Mouse (Mus musculus) mouse trophoblast stem cell (cell line): ENCODE results near the gene Prps1.
"Not testable (repeated sequence)": the region's sequence is repeated elsewhere in the genome, so short reads cannot be mapped to it uniquely, and the experiment has no call there.

Source experiments
- in situ Hi-C, 2 experiments: fragments of 300-500 bp; cut with MseI, MboI; formaldehyde crosslinking; loops; 2 replicates in 1 of 2; 3 replicates in 1 of 2; pipeline ENCODE4 v1.15.1; 2025

The Prps1 gene

DNA sequence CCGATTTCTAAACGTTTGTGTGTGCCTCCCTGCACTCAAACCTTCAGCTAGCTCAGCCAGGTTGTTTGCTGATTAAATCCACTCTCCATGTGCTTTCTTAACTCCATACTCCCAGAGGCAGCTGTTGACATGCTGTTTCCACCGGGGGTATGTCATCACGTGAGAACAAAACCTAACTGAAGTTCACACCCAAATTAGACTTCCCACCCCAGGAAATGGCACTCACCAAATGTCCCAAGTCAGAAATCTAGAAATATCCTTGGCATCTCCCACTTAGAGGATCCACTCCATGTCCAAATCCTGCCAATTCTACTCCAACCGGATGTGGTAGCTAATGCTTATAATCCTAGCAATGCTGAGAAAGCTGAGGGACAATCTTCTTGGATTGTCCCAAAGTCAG is 43.9 kb downstream of the Prps1 start:
- in situ Hi-C loops, result no loop called here

DNA sequence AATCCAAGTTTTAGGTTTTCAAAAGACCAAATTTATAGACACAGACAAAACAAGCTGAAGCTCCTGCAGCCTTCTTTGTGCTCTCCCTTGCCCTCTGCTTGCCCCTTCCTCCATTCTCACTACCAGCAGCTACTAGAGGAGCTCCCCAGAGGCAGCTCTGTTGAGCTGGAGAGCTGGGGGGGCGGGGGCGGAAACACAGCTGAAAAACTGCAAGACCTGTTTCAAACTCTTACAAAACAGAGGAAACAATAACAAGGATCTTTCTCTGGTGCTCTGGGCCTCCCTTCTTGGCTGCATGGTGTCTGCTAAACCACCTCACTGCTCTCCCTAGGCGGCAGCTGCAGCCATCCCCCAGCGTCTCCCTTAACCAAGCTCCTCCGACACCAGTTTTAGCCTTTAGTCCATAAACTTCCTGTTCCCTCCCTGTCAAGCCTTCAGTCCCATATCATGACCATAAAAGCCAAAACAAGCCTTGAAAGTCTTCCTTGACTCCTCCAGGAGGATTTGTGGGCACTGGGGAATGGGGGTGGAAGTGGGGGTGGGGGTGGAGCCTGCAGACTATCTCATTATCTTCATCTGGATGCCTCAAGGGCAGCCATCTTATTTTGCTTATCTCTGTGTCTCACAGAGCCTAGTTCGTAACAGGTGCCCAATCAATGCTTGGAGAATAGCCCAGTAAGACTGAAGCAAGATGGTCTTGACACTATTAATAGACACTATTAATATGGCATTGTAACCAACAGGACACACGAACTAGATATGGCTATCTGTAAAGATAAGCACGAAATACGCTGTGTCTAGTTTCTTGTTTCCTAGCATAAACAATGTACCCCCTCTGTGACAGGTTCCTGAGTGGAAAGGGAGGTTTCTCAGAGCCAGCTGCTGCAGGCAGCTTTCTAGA is 45.2 kb downstream of the Prps1 start:
- in situ Hi-C loops, result no loop called here

DNA sequence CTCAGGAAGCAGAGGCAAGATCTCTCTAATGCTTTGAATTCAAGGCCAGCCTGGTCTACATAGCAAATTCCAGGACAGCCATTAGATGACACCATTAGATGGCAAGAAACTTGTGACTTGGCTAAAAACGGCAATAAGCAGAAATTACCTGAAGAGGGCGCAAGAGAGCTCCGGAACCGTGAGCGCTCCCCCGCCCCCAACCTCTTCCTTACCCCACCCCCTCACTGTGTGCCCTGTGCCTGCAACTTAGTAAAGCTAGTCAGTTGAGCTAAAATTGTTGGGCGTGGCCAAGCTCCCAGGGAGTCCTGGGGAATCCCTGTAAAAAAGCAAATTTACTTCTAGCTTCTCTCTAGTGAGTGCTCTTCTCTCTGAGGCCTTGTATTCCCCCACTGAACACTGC is 47.5 kb downstream of the Prps1 start:
- in situ Hi-C loops, result no loop called here

DNA sequence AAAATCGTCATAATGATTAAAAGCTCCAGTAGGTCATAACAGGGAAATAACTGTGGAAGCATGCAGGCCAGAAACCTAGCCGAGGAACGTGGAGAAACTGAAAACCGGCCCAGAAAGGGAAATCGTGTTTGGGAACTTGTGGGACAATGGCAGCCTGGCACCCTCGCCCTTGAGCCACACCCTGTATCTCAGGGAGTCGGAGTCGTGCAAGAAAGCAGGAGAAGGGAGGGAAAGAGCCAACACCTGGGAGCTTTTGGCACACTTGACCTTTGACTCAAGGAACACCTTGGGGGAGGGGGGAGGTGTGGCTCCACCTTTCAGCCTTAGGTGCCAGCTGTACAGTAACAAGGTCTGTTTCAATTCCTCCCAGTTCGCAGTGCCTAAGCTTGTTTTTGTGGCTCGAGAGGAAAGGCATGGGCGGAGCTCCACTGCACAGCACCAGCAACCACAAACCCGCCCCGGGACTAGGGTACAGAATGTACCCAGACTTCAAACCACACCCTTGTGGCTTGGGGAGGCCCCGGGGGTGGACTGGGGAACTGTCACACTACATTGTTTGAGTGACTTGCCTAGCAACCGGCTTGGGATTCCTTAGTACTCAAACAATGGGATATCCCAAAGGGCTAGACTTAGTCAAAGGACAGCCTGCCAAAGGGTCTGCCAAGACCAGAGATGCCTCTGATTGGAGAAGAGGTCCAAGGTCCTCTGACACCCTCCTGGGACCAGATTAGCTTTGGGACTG is 49.3 kb downstream of the Prps1 start:
- in situ Hi-C loops, result no loop called here

DNA sequence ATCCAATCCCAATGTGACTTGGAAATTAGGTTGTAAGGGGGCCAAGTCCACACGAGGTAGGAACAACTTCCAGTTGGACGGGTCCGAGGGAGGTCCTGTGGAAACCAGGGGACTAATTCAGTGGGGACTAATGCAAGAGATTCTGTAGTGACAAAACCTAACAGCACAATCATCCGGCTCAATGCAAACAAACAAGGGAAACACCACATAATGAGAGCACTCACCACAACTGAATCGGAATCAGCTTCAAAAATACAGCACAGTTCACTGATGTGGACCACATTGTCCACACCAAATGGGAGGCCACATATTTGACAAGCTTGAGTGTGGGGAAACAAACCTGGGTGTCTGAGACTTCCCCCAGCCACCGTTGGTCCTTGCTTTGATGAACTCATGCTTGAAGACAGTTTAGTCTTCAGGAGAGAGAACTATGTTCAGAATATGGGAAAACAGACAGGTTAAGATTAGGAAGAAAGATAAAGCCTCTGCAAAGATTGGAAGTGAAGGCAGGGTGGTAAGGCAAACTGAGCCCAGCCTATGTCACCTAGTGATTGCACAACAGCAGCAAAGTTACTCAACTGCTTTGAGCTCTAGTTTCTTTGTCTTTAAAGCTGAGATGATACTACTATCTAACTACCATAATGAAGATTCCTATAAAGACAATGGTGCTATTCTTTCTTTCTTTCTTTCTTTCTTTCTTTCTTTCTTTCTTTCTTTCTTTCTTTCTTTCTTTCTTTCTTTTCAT is 50.2 kb downstream of the Prps1 start:
- in situ Hi-C loops, result no loop called here

DNA sequence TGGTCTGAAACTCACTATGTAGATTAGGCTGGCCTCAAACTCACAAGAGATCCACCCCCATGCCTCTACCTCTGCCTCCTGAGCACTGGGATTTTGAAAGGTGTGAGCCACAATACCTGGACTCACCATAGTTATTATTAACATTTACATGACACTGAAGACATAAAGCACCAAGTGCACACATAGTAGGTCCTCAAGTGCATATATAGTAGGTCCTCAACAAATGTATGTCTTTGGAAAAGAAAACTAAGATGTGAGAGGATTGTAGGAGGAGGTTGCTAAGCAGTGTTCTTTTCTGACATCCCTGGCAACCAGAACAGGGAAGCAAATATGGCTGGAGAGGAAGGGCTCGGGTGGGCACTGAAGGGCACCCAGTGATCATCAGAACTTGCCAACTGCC is 51.0 kb downstream of the Prps1 start:
- in situ Hi-C loops, result no loop called here

DNA sequence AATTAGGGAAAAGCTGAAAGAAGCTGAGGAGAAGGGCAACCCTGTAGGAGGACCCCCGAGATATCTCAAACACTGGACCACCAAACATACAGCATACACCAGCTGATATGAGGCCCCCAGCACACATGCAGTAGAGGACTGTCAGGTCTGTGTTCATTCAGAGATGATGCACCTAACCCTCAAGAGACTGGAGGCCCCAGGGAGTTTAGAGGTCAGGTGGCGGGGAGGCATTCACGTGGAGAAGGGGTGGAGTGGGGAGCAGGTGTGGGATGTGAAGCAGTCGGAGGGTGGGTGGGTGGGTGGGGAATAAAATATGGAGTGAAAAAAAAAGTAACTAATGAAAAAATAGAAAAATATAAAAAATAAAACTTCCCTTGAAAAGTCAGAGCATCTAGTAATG is 52.4 kb downstream of the Prps1 start:
- in situ Hi-C loops, result not testable (repeated sequence)

DNA sequence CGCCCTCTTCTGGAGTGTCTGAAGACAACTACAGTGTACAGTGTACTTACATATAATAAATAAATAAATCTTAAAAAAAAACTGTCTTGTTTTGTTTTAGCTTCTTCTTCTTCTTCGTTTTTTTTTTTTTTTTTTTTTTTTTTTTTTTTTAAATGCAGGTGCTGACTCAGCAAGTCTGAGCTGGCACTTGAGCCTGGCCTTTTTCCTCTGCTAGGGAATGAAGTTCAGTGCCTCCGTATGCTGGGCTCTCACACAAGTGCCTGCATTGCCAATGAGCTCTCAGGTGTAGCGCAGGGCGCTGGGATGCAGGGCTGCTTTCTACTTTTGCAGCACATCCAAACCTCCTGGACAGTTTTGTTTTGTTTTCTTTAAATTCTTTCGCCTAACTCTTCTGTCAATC is 53.4 kb downstream of the Prps1 start:
- in situ Hi-C loops, result no loop called here

DNA sequence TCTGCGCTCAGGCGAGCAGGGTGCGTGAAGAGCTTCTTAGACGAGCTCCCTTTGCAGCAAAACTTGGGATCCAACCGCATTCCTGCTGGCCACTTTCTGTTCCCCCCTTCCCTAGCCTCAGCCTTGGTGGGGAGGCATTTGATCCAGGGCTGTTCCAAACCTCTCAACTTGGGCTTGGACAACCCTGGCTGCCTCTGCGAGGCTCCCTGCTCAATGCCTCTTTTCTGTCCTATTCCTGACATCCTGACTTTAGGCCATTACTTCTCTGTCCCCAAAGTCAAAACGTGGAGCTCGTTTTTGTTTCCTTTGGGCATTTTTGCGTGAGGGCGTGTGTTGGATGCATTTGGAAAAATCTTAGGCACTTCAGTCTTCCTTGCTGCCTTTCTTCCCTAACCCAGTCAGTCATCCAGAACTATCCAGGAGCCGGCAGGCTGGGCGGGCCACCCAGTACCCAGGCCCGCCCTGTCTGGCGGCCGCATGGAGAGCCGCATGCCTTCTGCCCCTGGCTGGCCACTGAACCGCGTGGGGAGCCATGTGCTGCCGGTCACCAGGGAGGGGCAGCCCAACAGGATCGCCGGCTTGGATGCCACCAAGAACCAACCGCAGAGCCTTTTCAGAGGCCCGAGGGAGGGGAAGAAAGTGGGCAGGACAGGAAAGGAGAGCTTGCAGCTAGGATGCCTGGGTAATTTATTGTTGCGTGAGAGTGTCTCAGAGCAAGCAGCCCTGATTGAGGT is 54.5 kb downstream of the Prps1 start:
- in situ Hi-C loops, result no loop called here

DNA sequence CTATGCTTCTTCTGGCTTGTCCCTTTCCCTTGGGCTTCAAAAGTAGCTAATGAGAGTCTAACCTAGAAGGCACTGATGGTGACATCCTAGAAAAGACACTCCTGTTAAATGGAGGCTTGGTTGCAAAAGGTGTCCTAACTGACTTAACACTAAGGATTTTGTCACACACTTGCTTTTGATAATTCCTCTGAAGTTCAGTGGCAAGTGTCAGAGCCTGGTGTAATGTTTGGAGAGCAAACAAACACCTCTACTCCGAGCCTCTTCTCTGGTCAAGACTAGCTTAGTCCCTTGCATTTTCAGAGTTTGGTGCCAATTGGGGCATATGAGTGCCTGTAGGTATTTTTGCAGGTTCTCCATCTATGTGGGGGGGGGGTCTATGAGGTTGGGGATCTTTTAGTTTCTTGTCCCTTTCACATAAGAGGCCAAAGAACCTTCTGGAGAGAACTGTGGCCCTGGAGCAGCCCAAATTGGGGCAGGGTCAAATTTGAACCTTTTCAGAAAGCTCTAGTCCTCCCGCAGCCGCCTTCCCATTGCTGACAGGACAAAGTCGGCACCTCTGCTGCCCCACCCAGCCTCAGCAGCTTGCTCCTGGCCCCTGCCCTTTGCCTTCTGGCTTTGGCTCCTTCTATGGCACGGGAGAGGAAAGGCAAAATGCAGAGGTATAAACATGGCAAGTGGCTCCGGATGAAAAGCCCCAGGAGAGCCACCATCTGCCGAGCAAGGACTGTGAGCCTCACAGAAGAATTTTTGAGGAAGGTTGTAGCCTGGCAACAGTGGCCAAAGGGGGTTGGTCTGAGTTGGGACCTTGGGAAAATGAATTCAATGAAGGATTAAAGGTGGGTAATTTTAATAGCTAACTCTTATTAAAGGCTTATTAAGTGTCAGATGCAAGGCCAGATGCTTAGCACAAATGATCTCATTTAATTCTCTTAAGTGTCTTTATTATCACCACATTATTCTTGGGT is 55.6 kb downstream of the Prps1 start:
- in situ Hi-C loops, result no loop called here

DNA sequence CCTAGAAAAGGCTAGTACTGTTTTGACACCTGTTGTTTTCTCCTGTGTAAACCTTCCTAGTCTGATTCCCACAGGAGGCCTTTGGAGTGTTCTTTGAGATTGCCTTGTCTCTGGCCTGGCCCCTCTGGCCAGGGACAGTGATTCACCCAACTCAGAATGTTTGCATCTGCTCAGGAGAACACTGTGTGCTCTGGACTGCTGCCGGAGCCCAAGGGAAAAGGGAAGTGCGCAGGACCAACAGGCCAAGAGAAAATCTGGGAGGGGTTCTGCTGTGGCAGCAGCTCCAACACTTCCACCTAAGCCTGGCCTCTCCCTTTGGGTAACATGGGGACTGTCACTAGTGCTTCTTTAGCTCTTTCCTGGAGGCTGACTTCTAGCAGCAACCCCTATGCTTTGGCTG is 57.0 kb downstream of the Prps1 start:
- in situ Hi-C loops, result no loop called here

DNA sequence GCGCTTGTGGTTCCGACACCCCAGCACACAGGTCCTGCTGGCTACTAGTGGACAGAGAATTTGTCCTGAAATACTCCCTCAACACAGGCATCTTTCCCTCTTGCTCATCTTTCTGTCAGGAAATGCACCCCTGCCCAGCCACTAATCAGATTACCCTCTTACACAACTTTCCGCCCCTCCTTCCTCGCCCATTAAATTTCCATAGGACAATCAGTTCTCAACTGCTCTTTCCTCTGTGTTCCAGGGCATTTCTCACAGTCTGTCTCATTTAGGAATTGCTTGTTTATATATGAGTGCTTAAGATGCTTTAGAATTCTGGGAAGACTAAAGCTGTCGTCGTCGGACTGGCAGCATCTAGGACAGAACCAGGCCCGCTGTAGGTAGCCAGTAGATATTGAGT is 61.9 kb downstream of the Prps1 start:
- in situ Hi-C loops, result no loop called here

DNA sequence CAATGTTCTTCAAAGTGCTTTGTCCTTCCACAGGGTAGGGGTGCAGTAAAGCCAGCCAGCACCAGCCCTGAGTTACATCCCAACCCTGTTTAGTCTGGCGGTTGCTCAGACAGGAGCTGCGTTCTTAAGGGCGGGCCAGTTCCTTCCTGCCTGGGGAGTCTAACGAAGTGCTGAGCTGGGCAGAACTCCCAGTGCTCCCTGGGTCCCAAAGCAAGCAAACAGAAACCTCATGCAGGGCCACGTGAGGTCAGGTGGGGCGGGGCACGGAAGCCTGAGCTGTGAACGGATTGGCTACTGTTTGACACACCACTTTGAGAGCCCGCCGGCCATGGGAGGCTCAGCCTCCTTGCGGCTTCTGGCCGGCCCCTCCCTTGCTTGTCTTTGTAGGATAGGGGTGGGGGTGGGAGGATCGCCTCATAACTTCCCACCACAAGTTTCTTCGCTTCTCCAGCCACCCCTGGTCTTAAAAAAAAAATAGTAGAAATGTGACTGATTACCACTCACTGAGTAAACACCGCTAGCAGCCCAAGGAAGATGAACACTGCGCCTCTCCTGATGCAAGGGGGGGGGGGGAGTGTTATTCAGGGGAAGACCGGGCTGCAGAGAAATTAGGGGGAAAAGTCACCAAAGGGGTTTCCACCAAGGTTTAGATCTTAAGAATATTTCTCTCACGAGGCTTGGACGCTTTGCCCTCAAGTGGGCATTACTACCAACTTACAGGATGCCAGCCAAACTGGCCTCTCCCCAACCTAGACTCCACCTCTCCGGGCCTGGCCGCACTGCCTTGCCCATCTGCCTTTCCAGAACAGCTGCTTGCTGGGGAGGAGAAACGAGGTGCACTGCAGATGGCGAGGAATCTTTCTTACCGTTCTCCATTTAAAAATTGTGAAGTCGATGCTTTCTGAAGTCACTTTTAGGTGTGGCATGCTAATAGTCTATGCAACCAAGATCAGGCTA is 64.0 kb downstream of the Prps1 start:
- in situ Hi-C loops, result no loop called here

DNA sequence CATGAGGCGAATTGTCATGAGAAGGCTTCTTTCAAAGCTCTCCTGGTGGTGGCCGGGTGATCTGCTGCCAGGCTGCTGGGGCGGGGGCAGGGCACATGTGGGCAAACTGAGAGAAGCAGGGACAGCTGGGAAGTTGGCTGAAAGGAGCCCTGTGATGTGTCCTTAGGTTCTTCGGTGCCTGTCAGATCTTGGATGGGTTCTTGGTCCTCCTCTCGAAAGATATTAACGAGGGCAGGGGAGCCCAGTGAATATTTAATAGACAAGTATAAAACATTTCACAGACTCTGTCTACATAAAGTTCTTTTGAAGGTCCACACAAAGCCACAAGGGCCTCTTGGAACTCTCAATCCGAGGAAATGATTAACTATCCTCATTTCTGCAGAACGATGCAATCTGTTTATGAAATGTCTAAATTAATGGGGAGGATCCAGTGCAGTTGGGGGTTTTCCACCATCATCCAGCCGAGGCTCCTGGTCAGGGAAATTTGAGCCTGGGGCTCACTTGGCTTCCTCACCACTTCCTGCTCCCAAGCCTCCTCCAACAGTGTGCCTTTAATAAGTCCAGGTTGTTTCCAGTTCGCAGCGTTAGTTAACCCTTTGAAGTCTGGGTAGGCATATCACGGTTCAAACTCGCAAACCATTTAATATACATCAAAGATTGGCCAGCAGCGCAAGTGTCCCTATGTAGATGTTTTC is 65.8 kb downstream of the Prps1 start:
- in situ Hi-C loops, result no loop called here

DNA sequence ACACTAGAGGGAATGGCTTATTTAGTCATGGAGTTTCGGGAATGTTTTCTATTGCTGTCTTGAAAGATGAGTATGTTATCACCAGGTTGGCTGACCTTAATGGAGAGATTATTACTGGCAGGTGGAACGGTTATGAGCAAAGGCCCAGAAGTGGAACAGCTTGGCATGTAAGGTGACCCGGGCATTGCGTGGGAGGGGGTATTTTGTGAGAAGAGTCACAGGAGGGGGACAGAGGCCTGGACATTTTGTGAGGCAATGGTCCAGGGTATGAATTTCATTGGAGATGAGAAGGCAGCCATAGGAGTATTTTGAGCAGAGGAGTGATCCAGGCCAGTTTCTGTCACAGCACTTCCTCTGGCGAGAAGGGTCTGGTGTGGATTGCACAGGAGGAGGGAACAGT is 67.8 kb downstream of the Prps1 start:
- in situ Hi-C loops, result no loop called here
